Mouse (Mus musculus) kidney, postnatal 14 days (tissue): ENCODE results near the gene Adgrl2.

Source experiments
- DNase-seq: peaks from one replicate; pipeline ENCODE4 v3.0.0; 2022; ENCODE audit warnings: mixed read lengths

The Adgrl2 gene

GRCm38 (mm10) chr3:148872563-148872962 lies 117.8 kb downstream of the Adgrl2 start:
- no peak for DNase-seq

- DNase-seq = no peak
These were observed 118.4 kb downstream of the Adgrl2 start for GRCm38 (mm10) chr3:148871792-148872464.

GRCm38 (mm10) chr3:148867618-148868017 lies 122.7 kb downstream of the Adgrl2 start:
- DNase-seq = peak; percentile 49

GRCm38 (mm10) chr3:148866633-148867032 lies 123.7 kb downstream of the Adgrl2 start:
- no peak for DNase-seq

- DNase-seq = no peak
These were observed 124.3 kb downstream of the Adgrl2 start for GRCm38 (mm10) chr3:148866053-148866452.

- DNase-seq = no peak
These were observed 125.1 kb downstream of the Adgrl2 start for GRCm38 (mm10) chr3:148865234-148865633.

- no peak for DNase-seq
These were observed 128.5 kb downstream of the Adgrl2 start for GRCm38 (mm10) chr3:148861860-148862259.

GRCm38 (mm10) chr3:148854306-148854910 lies 135.9 kb downstream of the Adgrl2 start:
- DNase-seq = no peak

- no peak for DNase-seq
These were observed 137.0 kb downstream of the Adgrl2 start for GRCm38 (mm10) chr3:148853372-148853771.

GRCm38 (mm10) chr3:148852556-148852955 lies 137.8 kb downstream of the Adgrl2 start:
- no peak for DNase-seq

- no peak for DNase-seq
These were observed 139.5 kb downstream of the Adgrl2 start for GRCm38 (mm10) chr3:148850821-148851220.

- no peak for DNase-seq
These were observed 142.0 kb downstream of the Adgrl2 start for GRCm38 (mm10) chr3:148848366-148848765.

GRCm38 (mm10) chr3:148844182-148844581 lies 146.2 kb downstream of the Adgrl2 start:
- no peak for DNase-seq

- no peak for DNase-seq
These were observed 147.8 kb downstream of the Adgrl2 start for GRCm38 (mm10) chr3:148842533-148842932.

- DNase-seq = no peak
These were observed 151.5 kb downstream of the Adgrl2 start for GRCm38 (mm10) chr3:148838835-148839296.

- no peak for DNase-seq
These were observed 152.1 kb downstream of the Adgrl2 start for GRCm38 (mm10) chr3:148838095-148838834.

- no peak for DNase-seq
These were observed 155.2 kb downstream of the Adgrl2 start for GRCm38 (mm10) chr3:148835136-148835535.

- no peak for DNase-seq
These were observed 157.1 kb downstream of the Adgrl2 start for GRCm38 (mm10) chr3:148833070-148833769.

GRCm38 (mm10) chr3:148832001-148832400 lies 158.4 kb downstream of the Adgrl2 start:
- DNase-seq = no peak

GRCm38 (mm10) chr3:148828519-148828918 lies 161.8 kb downstream of the Adgrl2 start:
- no peak for DNase-seq

- no peak for DNase-seq
These were observed 166.8 kb downstream of the Adgrl2 start for GRCm38 (mm10) chr3:148823551-148823950.

- no peak for DNase-seq
These were observed 168.7 kb downstream of the Adgrl2 start for GRCm38 (mm10) chr3:148821632-148822031.
